In the genomic region with DNA sequence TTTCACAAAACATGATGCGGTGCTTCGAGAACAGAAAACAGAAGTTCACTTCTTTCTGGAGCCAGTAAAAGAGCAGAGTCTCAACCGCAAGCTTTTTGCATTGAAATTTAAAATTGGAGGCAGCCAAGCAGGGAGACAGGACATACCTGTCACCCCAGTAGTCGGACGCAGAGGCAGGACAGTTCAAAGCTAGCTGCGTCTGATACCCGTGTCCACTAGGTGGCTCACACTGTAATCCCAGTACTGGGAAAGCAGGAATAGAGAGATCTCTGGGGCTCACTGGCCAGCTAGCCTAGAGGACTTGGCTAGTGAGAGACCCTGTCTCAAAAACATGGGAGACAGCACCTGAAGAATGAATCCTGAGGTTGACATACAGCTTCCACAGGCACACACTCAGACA, we compare ENCODE assay signal across 10 mouse cellular contexts.
A peak's percentile ranks its signal among the peaks of the same experiment; 100 is the strongest.
DNase-seq lines count a peak whose midpoint lies in the region.
"Had no signal": no experiment of that assay in that cellular context is flagged by ENCODE, and none has a peak within 500 bp of the region (broad histone marks: within the 10 kb centered on the region; RNA-seq: fewer than 3 reads in every experiment).

No protein-coding gene starts in this region.

- DNase-seq in cerebellum, adult 11-12 months, result peak; percentile 38
- no peak for DNase-seq in cerebellum, postnatal 4 days (ENCODE audit: low spot score in 2 of 2)
- DNase-seq in left cerebral cortex, adult 18-20 months (ENCODE audit: low spot score in 2 of 2), result peak; percentile 29
- DNase-seq in left cerebral cortex, adult 11 months (ENCODE audit: low spot score), result no peak
- peak; percentile 32 for DNase-seq in 3T3-L1 (ENCODE audit: low read depth, low spot score)
- peak; percentile 42 to 47 for DNase-seq in cerebellum, postnatal 14 days
- DNase-seq in urinary bladder, postnatal 25 days (ENCODE audit: low spot score), result no peak
- DNase-seq in B cell, adult 2 months, result no peak
- DNase-seq: heart, adult 18-20 months; kidney, postnatal 4 days had no signal

Comparison
In these comparisons a context has a peak if more than half of its experiments do, and no peak if none do; other contexts are left out.
1. DNase-seq: peak in cerebellum, adult 11-12 months (single experiment), left cerebral cortex, adult 18-20 months (2 of 2), 3T3-L1 (single experiment) and cerebellum, postnatal 14 days (2 of 2); none in cerebellum, postnatal 4 days (0 of 2), left cerebral cortex, adult 11 months (single experiment), urinary bladder, postnatal 25 days (single experiment) and B cell, adult 2 months (0 of 2).